Mouse (Mus musculus): ENCODE measurements at regions not wholly inside any gene's neighbourhood (a gene's known extent, or its start where the extent isn't known, plus 50 kb on each side); places are given as distances from the start of the nearest gene placed in this dataset.
"Not testable (repeated sequence)": the region's sequence is repeated elsewhere in the genome, so short reads cannot be mapped to it uniquely, and the experiment has no call there.

GRCm38 (mm10) chr6:68370010-68370409 lies 834.4 kb upstream of the Tacstd2 start:
- TF ChIP-seq CTCF (IDR thresholded peaks at IDR 0.05; ENCODE audit: low read depth, low read length) (no peak), GATA1 (IDR thresholded peaks at IDR 0.05; ENCODE audit: borderline replicate concordance, low read length) (no peak), GATA2 (IDR thresholded peaks at IDR 0.05; ENCODE audit: borderline replicate concordance, low read depth, low read length) (no peak), TAL1 (conservative IDR thresholded peaks at IDR 0.05; ENCODE audit: low read depth, low read length) (no peak), POLR2AphosphoS5 (IDR thresholded peaks at IDR 0.05; ENCODE audit: insufficient replicate concordance, low read depth, low read length) (no peak)
- Histone ChIP-seq H3K9me3 (replicated peaks) (peaks cover 3% of the 10 kb centered on the region; the same call in 1 of the 2 replicates), H3K4me3 (ENCODE audit: low read depth, low read length) (no peak overlapping the region), H3K36me3 (replicated peaks) (no peaks in the 10 kb centered on the region), H3K4me1 (ENCODE audit: insufficient read depth, low read depth, low read length) (no peaks in the 10 kb centered on the region), H3K27me3 (ENCODE audit: insufficient read depth, low read length) (no peaks in the 10 kb centered on the region)
- no peak for ATAC-seq (ENCODE audit: extremely low read depth, insufficient number of reproducible peaks, low FRiP score, poor library complexity, severe bottlenecking)
- DNase-seq (ENCODE audit: low spot score): no peak

- DNase-seq (ENCODE audit: low spot score) (no peak), ATAC-seq (ENCODE audit: extremely low read depth, insufficient number of reproducible peaks, low FRiP score, poor library complexity, severe bottlenecking) (no peak)
- Histone ChIP-seq H3K27me3 (ENCODE audit: insufficient read depth, low read length) (no peaks in the 10 kb centered on the region), H3K4me1 (ENCODE audit: insufficient read depth, low read depth, low read length) (no peaks in the 10 kb centered on the region), H3K4me3 (ENCODE audit: low read depth, low read length) (no peak overlapping the region), H3K36me3 (replicated peaks) (no peaks in the 10 kb centered on the region), H3K9me3 (replicated peaks) (no peaks in the 10 kb centered on the region)
- TF ChIP-seq GATA2 (IDR thresholded peaks at IDR 0.05; ENCODE audit: borderline replicate concordance, low read depth, low read length) (no peak), POLR2AphosphoS5 (IDR thresholded peaks at IDR 0.05; ENCODE audit: insufficient replicate concordance, low read depth, low read length) (no peak), CTCF (IDR thresholded peaks at IDR 0.05; ENCODE audit: low read depth, low read length) (no peak), GATA1 (IDR thresholded peaks at IDR 0.05; ENCODE audit: borderline replicate concordance, low read length) (no peak), TAL1 (conservative IDR thresholded peaks at IDR 0.05; ENCODE audit: low read depth, low read length) (no peak)
These were observed 804.2 kb upstream of the Tacstd2 start for GRCm38 (mm10) chr6:68339846-68340245.

GRCm38 (mm10) chr6:68339205-68339604 lies 803.6 kb upstream of the Tacstd2 start:
- not testable (repeated sequence) for H3K4me3 ChIP-seq (ENCODE audit: low read depth, low read length); H3K9me3 ChIP-seq (replicated peaks); H3K4me1 ChIP-seq (ENCODE audit: insufficient read depth, low read depth, low read length); DNase-seq (ENCODE audit: low spot score); ATAC-seq (ENCODE audit: extremely low read depth, insufficient number of reproducible peaks, low FRiP score, poor library complexity, severe bottlenecking); H3K36me3 ChIP-seq (replicated peaks); H3K27me3 ChIP-seq (ENCODE audit: insufficient read depth, low read length)

GRCm38 (mm10) chr6:68311409-68311808 lies 775.8 kb upstream of the Tacstd2 start:
- Histone ChIP-seq H3K36me3 (replicated peaks) (no peaks in the 10 kb centered on the region), H3K27me3 (ENCODE audit: insufficient read depth, low read length) (no peaks in the 10 kb centered on the region), H3K9me3 (replicated peaks) (no peaks in the 10 kb centered on the region), H3K4me1 (ENCODE audit: insufficient read depth, low read depth, low read length) (no peaks in the 10 kb centered on the region), H3K4me3 (ENCODE audit: low read depth, low read length) (no peak overlapping the region)
- DNase-seq (ENCODE audit: low spot score) (no peak), ATAC-seq (ENCODE audit: extremely low read depth, insufficient number of reproducible peaks, low FRiP score, poor library complexity, severe bottlenecking) (no peak)
- TF ChIP-seq POLR2AphosphoS5 (IDR thresholded peaks at IDR 0.05; ENCODE audit: insufficient replicate concordance, low read depth, low read length) (no peak), CTCF (IDR thresholded peaks at IDR 0.05; ENCODE audit: low read depth, low read length) (no peak), GATA1 (IDR thresholded peaks at IDR 0.05; ENCODE audit: borderline replicate concordance, low read length) (no peak), TAL1 (conservative IDR thresholded peaks at IDR 0.05; ENCODE audit: low read depth, low read length) (no peak), GATA2 (IDR thresholded peaks at IDR 0.05; ENCODE audit: borderline replicate concordance, low read depth, low read length) (no peak)

- ATAC-seq (ENCODE audit: extremely low read depth, insufficient number of reproducible peaks, low FRiP score, poor library complexity, severe bottlenecking) (no peak), DNase-seq (ENCODE audit: low spot score) (no peak)
- Histone ChIP-seq H3K36me3 (replicated peaks) (no peaks in the 10 kb centered on the region), H3K4me1 (ENCODE audit: insufficient read depth, low read depth, low read length) (no peaks in the 10 kb centered on the region), H3K27me3 (ENCODE audit: insufficient read depth, low read length) (no peaks in the 10 kb centered on the region), H3K9me3 (replicated peaks) (no peaks in the 10 kb centered on the region), H3K4me3 (ENCODE audit: low read depth, low read length) (no peak overlapping the region)
- TF ChIP-seq GATA2 (IDR thresholded peaks at IDR 0.05; ENCODE audit: borderline replicate concordance, low read depth, low read length) (no peak), TAL1 (conservative IDR thresholded peaks at IDR 0.05; ENCODE audit: low read depth, low read length) (no peak)
These were observed 766.5 kb upstream of the Tacstd2 start for GRCm38 (mm10) chr6:68302133-68302532.

GRCm38 (mm10) chr6:68256725-68257124 lies 721.1 kb upstream of the Tacstd2 start:
- DNase-seq (ENCODE audit: low spot score) (no peak), ATAC-seq (ENCODE audit: extremely low read depth, insufficient number of reproducible peaks, low FRiP score, poor library complexity, severe bottlenecking) (no peak)
- 0 out of 2 replicates have a peak, but pooled peaks cover 2% of the 10 kb centered on the region for H3K9me3 ChIP-seq (replicated peaks)
- TF ChIP-seq TAL1 (conservative IDR thresholded peaks at IDR 0.05; ENCODE audit: low read depth, low read length): no peak
- TF ChIP-seq POLR2AphosphoS5 (IDR thresholded peaks at IDR 0.05; ENCODE audit: insufficient replicate concordance, low read depth, low read length): no peak
- TF ChIP-seq CTCF (IDR thresholded peaks at IDR 0.05; ENCODE audit: low read depth, low read length): no peak
- no peaks in the 10 kb centered on the region for H3K36me3 ChIP-seq (replicated peaks)
- no peaks in the 10 kb centered on the region for H3K27me3 ChIP-seq (ENCODE audit: insufficient read depth, low read length)
- no peaks in the 10 kb centered on the region for H3K4me1 ChIP-seq (ENCODE audit: insufficient read depth, low read depth, low read length)
- no peak overlapping the region for H3K4me3 ChIP-seq (ENCODE audit: low read depth, low read length)

GRCm38 (mm10) chr6:68256151-68256550 lies 720.6 kb upstream of the Tacstd2 start:
- no peak for DNase-seq (ENCODE audit: low spot score)
- Histone ChIP-seq H3K27me3 (ENCODE audit: insufficient read depth, low read length) (no peaks in the 10 kb centered on the region), H3K9me3 (replicated peaks) (0 out of 2 replicates have a peak, but pooled peaks cover 2% of the 10 kb centered on the region), H3K4me1 (ENCODE audit: insufficient read depth, low read depth, low read length) (no peaks in the 10 kb centered on the region), H3K4me3 (ENCODE audit: low read depth, low read length) (no peak overlapping the region), H3K36me3 (replicated peaks) (no peaks in the 10 kb centered on the region)
- no peak for TF ChIP-seq TAL1 (conservative IDR thresholded peaks at IDR 0.05; ENCODE audit: low read depth, low read length)
- no peak for TF ChIP-seq GATA2 (IDR thresholded peaks at IDR 0.05; ENCODE audit: borderline replicate concordance, low read depth, low read length)
- TF ChIP-seq GATA1 (IDR thresholded peaks at IDR 0.05; ENCODE audit: borderline replicate concordance, low read length): no peak
- no peak for TF ChIP-seq CTCF (IDR thresholded peaks at IDR 0.05; ENCODE audit: low read depth, low read length)
- no peak for ATAC-seq (ENCODE audit: extremely low read depth, insufficient number of reproducible peaks, low FRiP score, poor library complexity, severe bottlenecking)

Data from G1E (cell line).